Mouse (Mus musculus) lung, postnatal 36 days (tissue): ENCODE measurements around the gene Pear1.
A peak's percentile ranks its signal among the peaks of the same experiment; 100 is the strongest.
"Not testable (repeated sequence)": the region's sequence is repeated elsewhere in the genome, so short reads cannot be mapped to it uniquely, and the experiment has no call there.

Experiments
- DNase-seq: peaks from one replicate; pipeline ENCODE4 v3.0.0; 2022; ENCODE audit warnings: mixed read lengths

Gene Pear1

DNA sequence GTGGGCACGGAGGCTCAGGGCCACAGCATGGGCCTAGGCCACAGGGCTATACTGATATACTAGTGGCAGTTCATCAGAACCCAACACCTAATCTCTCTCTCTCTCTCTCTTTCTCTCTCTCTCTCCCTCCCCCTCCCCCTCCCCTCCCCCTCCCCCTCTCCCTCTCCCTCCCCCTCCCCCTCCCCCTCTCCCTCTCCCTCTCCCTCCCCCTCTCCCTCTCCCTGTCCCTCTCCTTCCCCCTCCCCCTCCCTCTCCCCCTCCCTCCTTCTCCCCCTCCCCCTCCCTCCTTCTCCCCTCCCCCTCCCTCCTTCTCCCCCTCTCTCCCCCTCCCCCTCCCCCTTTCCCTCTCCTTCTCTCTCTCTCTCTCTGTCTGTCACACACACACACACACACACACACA, at the start of gene Pear1:
TSS of gene Pear1 (minus strand) at position 101 of the 400 bp plus-strand sequence.
- not testable (repeated sequence) for DNase-seq

DNA sequence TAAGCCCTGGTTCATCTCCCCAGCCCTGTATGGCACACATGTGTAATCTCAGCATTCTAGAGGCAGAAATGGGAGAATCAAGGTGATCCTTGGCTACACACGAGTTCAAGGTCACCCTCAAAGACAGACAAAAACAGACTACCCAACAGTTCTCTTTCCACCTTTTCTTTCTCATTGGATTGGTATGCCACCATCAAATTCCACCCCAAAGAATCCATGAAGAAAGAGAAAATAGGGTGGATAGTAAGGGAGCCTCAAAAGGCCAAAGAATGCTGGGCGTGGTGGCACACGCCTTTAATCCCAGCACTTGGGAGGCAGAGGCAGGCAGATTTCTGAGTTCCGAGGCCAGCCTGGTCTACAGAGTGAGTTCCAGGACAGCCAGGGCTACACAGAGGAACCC, 40.0 kb upstream of the Pear1 start:
- DNase-seq, result not testable (repeated sequence)

DNA sequence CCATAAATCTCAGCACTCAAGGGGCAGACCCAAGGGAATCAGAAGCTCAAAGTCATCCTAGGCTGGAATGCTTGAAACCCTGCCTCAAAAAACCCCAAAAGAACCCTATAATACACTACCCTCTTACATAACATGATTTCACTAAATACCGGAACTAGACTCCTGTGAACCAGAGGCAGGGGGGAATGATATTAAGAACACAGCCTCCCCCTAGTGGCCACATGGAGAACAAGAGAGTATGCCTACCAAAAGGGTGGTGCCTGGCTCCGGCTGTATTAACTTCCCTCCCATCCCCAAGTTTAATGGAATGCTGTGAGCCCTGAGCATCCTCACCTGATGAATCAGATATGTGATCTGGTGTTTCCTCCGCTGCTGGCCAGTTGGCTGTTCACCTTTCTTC, 35.7 kb upstream of the Pear1 start:
- DNase-seq, result peak; percentile 85

DNA sequence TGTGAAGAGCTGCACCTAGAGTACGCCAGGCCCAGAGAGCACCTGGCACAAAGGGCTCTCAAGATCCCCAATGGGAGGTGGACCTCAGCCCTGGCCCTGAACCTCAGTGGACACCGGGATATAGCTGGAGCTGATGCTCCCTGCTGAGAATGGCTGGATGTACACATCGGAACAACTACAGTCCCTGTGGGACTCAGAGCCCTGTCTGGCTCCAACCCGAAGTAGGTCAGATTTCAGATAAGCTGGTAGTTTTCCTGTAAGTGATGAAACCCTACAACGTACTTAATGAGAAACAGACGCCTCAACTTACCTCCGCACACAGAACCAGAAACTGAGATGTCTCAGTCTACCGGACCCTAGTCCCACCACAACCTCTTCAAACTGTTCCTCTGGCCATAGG, 33.6 kb upstream of the Pear1 start:
- no peak for DNase-seq

GRCm38 (mm10) chr3:87855936-87856335, 31.8 kb upstream of the Pear1 start:
- DNase-seq, result no peak

DNA sequence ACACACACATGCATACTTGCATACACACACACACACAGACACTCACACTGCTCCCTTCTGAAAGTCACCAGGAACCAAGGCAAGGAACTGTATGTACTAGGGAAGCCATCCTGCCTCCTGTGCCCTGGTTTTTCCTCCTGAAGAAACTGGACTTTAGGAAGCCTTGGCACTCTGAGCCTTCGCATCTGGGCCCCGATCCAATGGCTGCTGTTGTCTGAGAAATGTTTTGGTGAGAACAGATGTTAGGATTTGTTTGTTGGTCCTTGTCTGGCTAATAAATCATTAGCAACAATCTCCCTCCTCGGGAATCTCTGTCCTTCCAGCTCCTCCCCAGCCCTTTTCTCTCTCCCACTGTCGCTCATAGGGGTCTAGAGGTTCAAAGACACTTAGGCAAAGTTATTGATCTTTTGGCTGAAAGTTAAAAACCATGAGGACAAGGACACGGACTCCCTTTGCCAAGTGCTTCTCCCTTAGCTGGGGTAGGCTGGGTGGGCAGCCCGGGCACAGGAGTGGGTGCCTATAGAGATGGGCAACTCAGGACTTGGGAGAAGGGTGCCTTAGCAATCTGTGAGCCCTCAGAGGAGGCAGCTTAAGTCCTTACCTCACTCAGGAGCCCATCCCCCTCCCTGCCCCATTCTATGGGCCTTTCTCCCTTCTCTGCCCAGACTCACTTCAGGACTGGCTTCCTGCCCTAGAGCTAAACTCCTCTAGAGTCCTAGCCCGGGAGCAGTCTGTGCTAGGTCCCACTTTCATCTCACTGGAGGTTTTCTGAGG, 30.9 kb upstream of the Pear1 start:
- peak; percentile 27 for DNase-seq

DNA sequence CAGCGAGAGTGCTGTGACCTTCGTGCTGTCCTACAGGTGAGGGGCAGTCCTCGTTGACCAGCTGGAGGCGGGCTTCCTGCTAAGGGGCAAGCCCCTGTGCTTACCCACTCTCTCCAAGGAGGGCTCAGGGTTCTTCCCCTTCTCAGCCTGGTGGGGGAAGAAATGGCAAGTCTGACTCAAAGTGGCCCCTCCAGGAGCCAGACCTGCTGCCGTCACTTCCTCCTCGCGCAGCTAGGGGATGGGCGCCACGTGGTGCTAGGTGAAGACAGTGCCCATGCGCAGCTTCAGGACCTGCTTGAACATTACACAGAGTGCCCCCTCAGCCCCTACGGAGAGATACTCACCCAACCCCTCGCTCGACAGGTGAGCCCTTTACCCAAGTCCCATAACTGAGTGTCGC, 25.0 kb upstream of the Pear1 start:
- DNase-seq, result no peak

GRCm38 (mm10) chr3:87847680-87848079, 23.6 kb upstream of the Pear1 start:
- no peak for DNase-seq

DNA sequence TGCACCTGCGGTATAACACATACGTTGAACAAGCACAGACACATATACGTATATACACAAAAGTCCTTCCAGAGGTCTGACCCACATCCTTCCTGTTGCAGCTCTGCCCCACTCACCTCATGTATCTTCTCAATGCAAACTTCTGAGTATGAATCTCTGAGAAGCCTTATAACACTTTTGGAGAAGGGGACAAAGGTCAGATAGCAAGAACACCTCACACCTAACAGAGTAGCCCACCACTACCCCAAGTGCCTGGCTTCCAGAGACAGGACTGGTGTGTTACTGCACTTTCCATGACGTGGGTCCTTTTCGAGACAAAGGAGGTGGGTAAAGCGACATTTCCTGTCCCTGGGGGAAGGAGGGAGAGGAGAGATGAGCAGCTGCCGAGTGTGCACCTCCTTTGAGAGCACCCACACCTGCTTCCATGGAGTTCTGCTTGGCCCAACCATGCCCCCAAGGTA, 22.6 kb upstream of the Pear1 start, which contains the start of gene Sh2d2a:
TSS of gene Sh2d2a (plus strand) at position 106 of the 461 bp plus-strand sequence.
- no peak for DNase-seq

GRCm38 (mm10) chr3:87846186-87846585, 22.1 kb upstream of the Pear1 start:
- no peak for DNase-seq

DNA sequence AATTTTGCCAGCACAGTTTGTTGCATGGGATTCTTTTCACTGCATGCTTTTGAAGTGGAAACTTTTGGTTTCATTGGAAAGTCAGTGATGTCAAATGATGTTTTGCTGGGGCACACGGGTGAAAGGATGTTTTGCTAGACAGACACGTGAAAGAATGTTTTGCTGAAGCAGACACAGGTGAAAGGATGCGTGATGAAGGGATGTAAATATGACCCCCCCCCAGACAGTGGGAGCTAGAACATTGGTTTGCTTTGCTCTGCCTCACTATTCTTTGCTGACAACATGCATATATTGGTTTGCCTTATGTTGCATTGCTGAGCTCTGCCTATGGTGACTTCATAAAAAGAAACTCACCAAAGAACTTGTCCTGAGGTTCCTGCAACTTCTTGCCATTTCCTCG, 20.9 kb upstream of the Pear1 start:
- no peak for DNase-seq

DNA sequence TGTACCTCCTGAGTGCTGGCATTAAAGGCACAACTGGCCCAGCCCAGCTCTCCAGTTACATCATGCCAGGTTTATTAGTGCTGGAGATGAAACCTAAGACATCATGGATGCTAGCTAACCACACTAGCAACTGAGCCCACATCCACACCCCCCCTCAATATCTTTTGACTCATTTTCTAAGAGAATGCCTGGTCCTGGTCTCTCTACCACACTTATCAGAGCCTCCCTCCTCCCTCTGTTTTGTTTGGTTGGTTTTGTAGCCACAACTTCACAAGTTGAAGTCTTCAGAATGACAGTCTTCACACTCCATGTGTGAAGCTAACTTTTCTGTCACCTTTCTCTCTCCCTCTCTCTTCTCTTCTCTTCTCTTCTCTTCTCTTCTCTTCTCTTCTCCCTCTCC, 16.8 kb upstream of the Pear1 start:
- no peak for DNase-seq

DNA sequence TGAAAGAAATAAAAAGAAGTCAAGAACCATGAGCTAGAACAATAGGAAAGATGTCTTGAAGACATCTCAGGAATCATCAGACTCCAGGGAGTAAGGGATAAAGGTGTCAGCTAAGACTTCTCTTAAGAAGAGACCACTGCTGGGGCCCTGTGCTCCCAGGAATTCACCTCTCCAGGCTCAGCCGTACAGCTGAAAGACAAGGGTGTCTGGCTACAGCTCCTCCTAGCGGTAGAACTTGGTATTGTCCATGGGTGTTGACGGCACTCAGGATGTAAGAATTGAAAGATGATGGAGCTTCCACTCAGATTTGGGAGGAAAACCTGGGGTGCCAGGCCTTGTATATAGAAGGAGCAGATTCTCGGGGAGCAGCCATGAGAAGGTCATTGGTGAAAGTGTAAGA, 14.5 kb upstream of the Pear1 start:
- DNase-seq, result peak; percentile 87

DNA sequence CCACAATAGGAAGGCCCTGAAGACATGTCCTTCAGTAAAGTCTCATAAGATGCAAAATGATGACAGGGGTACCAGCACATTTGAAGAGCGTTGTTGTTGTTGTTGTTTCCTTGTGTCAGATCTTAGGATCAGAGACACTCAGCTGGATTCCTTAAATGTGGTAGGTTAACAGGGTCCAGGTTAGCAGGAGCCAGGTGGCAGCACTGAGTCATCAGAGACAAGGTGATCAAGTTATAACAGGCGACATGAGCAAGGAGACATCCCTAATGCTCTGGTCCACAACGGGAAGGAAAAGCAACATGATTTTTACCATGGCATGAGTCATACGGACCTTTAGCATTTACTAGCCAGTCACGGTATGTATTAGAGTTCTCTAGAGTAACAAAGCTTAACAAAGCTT, 9.4 kb upstream of the Pear1 start:
- peak; percentile 28 for DNase-seq

DNA sequence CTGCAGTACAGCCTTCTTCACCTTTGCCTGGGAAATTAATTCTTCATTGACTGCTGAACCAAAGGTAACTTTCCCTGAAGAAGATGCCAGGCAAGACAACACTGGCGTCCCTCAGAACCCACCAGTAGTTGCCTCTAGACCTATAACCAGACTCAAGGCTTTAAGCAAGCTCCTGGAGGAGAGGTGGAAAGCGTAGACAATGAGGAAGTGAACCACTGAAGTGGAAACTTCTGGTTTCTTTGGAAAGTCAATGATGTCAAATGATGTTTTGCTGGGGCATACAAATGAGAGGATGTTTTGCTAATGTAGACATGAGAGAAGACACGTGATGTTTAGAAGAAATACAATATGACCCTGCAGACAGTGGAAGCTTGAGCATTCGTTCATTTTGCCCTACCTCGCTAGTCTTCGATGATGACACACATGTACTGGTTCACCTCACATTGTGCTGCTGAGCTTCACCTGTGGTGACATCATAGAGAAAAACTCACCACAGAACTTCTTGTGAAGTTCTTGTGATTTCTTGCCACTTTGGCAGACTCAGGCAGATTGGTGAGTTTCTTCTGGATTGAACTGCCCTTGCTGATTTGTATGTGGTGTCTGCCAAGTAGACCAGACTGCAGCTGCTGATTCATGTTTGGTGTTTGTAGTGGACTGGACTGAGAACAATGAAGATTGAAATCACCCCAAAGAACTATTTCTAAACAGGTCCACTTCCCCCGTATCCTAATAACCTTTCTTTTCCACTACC, 8.2 kb upstream of the Pear1 start:
- DNase-seq, result no peak

DNA sequence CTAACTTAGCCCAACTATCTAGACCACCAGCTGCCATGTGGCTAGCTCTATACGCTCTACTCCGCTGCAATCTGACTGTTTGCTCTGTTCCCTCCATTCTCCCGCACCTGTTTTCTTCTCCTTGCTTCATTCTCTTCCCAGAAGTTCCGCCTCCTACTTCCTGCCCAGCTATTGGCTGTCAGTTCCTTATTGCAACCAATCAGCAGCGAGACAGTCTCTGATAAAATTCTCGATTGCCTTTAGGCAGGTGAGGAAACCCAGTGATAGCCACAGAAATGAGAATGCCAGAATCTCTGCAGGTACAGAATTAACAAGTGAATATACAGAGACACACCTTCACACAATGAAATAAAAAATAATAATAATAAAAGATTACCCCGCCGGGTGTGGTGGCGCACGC, 4.9 kb upstream of the Pear1 start:
- DNase-seq, result peak; percentile 12

- no peak for DNase-seq
Observed at GRCm38 (mm10) chr3:87828435-87828834, 4.3 kb upstream of the Pear1 start.

- no peak for DNase-seq
Observed at GRCm38 (mm10) chr3:87818226-87818625, 5.9 kb downstream of the Pear1 start.

DNA sequence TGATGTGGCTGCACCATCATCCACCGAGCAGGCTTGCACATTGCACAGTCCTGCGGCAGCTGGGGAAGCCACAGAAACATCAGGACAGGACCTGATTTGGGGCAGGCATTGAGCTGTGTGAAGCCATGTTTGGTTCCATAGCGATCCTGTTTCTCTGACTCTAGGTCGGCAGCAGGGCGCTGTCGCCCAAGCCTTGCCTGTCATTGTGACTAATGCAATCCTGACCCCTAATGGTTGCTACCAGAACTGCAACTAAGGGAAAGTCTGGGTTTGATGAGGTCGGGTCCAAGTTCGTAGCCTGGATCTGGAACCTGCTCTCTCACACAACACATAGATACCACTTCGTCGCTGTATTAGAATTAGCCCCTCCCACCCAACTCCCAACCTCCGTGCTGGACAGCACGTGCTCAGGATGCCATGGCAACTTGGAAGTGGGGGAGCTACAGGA, 7.4 kb downstream of the Pear1 start:
- DNase-seq, result peak; percentile 90

DNA sequence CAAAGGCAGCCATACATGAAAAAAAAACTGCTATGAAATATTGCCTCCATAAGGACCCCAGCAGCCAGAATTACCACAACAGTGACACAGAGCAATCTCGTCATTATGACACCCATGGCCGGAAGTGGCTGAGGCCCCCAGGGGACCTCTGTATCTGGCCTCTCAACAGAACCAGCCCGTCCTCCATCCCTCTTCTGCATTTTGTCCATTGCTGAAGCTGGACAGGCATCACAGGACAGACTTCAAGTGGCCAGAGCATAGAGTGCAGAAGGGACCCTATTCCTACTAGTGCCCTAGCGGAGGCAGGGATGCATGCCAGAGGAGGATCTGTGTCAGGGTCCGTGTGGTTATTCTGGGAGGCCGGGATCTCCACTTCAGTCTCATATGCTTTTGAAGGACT, 7.9 kb downstream of the Pear1 start:
- no peak for DNase-seq

DNA sequence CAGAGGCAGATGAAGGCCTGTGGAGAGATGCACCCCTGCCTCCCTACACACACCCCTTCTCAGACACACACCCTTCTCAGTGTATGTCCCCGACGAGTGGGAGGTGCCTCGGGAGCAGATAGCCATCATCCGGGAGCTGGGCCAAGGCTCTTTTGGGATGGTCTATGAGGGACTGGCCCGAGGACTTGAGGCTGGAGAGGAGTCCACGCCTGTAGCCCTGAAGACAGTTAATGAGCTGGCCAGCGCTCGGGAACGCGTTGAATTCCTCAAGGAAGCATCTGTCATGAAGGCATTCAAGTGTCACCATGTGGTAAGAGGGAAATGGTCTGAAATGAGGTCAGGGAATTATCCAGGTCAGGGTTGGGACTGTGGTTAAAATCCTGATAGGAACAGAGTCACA, 11.2 kb downstream of the Pear1 start:
- no peak for DNase-seq

GRCm38 (mm10) chr3:87812413-87812812, 11.7 kb downstream of the Pear1 start:
- DNase-seq, result no peak

DNA sequence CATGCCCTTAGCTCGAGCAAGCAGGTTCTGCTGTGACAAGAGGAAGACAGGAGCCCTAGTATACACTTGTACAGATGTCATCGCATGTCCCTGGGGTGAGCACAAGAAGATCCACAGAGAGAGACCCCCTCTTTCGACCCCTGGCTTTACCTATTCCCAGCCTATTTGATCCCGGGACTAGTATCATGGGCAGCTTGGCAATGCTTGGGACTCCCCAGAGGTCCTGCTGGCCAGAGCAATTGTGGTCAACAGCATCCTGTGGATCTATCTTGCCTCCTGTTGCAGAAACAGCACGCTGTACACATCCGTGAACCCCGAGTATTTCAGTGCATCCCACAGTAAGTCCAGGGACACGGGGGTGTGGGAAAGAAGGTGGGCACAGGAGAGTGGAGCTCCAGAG, 12.8 kb downstream of the Pear1 start:
- DNase-seq, result no peak

GRCm38 (mm10) chr3:87809322-87809962, 14.7 kb downstream of the Pear1 start:
- no peak for DNase-seq
